Mouse (Mus musculus) liver, embryonic 11.5 days (tissue): ENCODE measurements around the gene Lnx2. TPM values are rescaled to one million over a fixed set of nuclear protein-coding genes. Genes with fewer than 3 reads are reported as not detected.

Experiments
- ATAC-seq: fragments of 200-750 bp; cut with Nextera tagmentation; replicated peaks from 2 replicates; pipeline ENCODE4 v1.8.0; 2017; ENCODE audit warnings: moderate number of reproducible peaks, mild to moderate bottlenecking, moderate TSS enrichment, moderate library complexity; ENCODE audit not compliant: low FRiP score
- DNase-seq: peaks from one replicate; pipeline ENCODE4 v3.0.0-alpha.2; 2017; ENCODE audit warnings: low spot score
- H3K27ac ChIP-seq: fragments of 300-500 bp; sonication (generic); 2 replicates; pipeline ENCODE4 v1.5.1; 2014; ENCODE audit warnings: mild to moderate bottlenecking, low read depth, low read length, control low read depth
- H3K27me3 ChIP-seq: fragments of 300-500 bp; sonication (generic); replicated peaks from 2 replicates; pipeline ENCODE4 v1.6.1; 2014; ENCODE audit warnings: low read length, mixed read lengths; ENCODE audit not compliant: control insufficient read depth, insufficient read depth
- H3K36me3 ChIP-seq: fragments of 300-500 bp; sonication (generic); 2 replicates; pipeline ENCODE4 v1.6.1; 2014; ENCODE audit warnings: mild to moderate bottlenecking, low read length, moderate library complexity, mixed read lengths; ENCODE audit not compliant: control insufficient read depth, insufficient read depth
- H3K4me1 ChIP-seq: fragments of 300-500 bp; sonication (generic); replicated peaks from 2 replicates; pipeline ENCODE4 v1.6.1; 2014; ENCODE audit warnings: low read length, mixed read lengths; ENCODE audit not compliant: control insufficient read depth, insufficient read depth
- H3K4me2 ChIP-seq: fragments of 300-500 bp; sonication (generic); 2 replicates; pipeline ENCODE4 v1.6.1; 2014; ENCODE audit warnings: mild to moderate bottlenecking, control low read depth, moderate library complexity
- H3K4me3 ChIP-seq: fragments of 300-500 bp; sonication (generic); 2 replicates; pipeline ENCODE4 v1.5.1; 2014; ENCODE audit warnings: low read depth, low read length, control low read depth
- H3K9ac ChIP-seq: fragments of 300-500 bp; sonication (generic); 2 replicates; pipeline ENCODE4 v1.6.1; 2014; ENCODE audit warnings: low read depth, low read length, control low read depth
- H3K9me3 ChIP-seq: fragments of 300-500 bp; sonication (generic); 2 replicates; pipeline ENCODE4 v1.6.1; 2016; ENCODE audit warnings: low read length, inconsistent platforms, mixed read lengths; ENCODE audit not compliant: control insufficient read depth
- WGBS: fragments of 180-500 bp; shearing (Covaris S2); extraction: QIAGEN DNeasy Blood & Tissue Kit; methylation state at CpG from one replicate; pipeline ENCODE4 v1.1.7; 2014; 5-methylcytosine and 5-hydroxymethylcytosine counted together
- polyA plus RNA-seq: library from polyadenylated mRNA; unstranded; fragments of >200 nt; fragmentation: Nextera tagmentation; extraction: Ambion mirVana; gene quantifications from 2 replicates; pipeline ENCODE4 v1.2.1, GENCODE M21; 2014

Lnx2 gene
- polyA plus RNA-seq, 1 experiment from 2014 or later = 13.3 TPM

GRCm38 (mm10) chr5:147086816-147087215 lies 10.4 kb upstream of the Lnx2 start:
- ATAC-seq (no peak), DNase-seq (no peak)
- H3K27ac ChIP-seq = no peak overlapping the region
- no peak overlapping the region for H3K9ac ChIP-seq
- H3K4me1 ChIP-seq = no peaks in the 10 kb centered on the region
- H3K4me3 ChIP-seq = no peak overlapping the region
- no peak overlapping the region for H3K4me2 ChIP-seq
- no peaks in the 10 kb centered on the region for H3K9me3 ChIP-seq
- H3K27me3 ChIP-seq = no peaks in the 10 kb centered on the region
- H3K36me3 ChIP-seq = peaks cover 8% of the 10 kb centered on the region; the same call in 1 of the 2 replicates
- WGBS = 84% methylated on average over 4 of the region's 4 CpGs

GRCm38 (mm10) chr5:147085201-147085894 lies 9.0 kb upstream of the Lnx2 start:
- H3K4me3 ChIP-seq = no peak overlapping the region
- ATAC-seq (no peak), DNase-seq (no peak)
- H3K4me1 ChIP-seq = no peaks in the 10 kb centered on the region
- no peak overlapping the region for H3K4me2 ChIP-seq
- no peak overlapping the region for H3K27ac ChIP-seq
- peaks cover 8% of the 10 kb centered on the region; the same call in 1 of the 2 replicates for H3K36me3 ChIP-seq
- WGBS = 90% methylated on average over 9 of the region's 9 CpGs
- no peaks in the 10 kb centered on the region for H3K27me3 ChIP-seq
- no peak overlapping the region for H3K9ac ChIP-seq
- no peaks in the 10 kb centered on the region for H3K9me3 ChIP-seq

- no peaks in the 10 kb centered on the region for H3K27me3 ChIP-seq
- WGBS = 56% methylated on average over 11 of the region's 11 CpGs
- H3K9ac ChIP-seq = peak overlapping the region; percentile 90
- DNase-seq = no peak
- peak overlapping the region; percentile 92 for H3K4me3 ChIP-seq
- no peaks in the 10 kb centered on the region for H3K9me3 ChIP-seq
- peak overlapping the region; percentile 86 for H3K4me2 ChIP-seq
- no peak for ATAC-seq
- no peak overlapping the region for H3K27ac ChIP-seq
- peaks cover 16% of the 10 kb centered on the region for H3K4me1 ChIP-seq
- H3K36me3 ChIP-seq = peaks cover 4% of the 10 kb centered on the region; the same call in 1 of the 2 replicates
These were observed 1.9 kb upstream of the Lnx2 start for GRCm38 (mm10) chr5:147078110-147078900.

- ATAC-seq (peak; percentile 71), DNase-seq (peak; percentile 94)
- Histone ChIP-seq H3K36me3 (peaks cover 4% of the 10 kb centered on the region; the same call in 1 of the 2 replicates), H3K27ac (peak overlapping the region; percentile 88), H3K4me2 (peak overlapping the region; percentile 86), H3K4me1 (peaks cover 16% of the 10 kb centered on the region), H3K9ac (peak overlapping the region; percentile 90), H3K27me3 (no peaks in the 10 kb centered on the region), H3K4me3 (peak overlapping the region; percentile 92), H3K9me3 (no peaks in the 10 kb centered on the region)
- WGBS = under 1% methylated on average over 57 of the region's 57 CpGs
These were observed 1.1 kb upstream of the Lnx2 start for GRCm38 (mm10) chr5:147077305-147078034.

- H3K27ac ChIP-seq = peak within 1 kb of the TSS; percentile 88
- H3K4me2 ChIP-seq = peak within 1 kb of the TSS; percentile 88
- ATAC-seq (peak; percentile 33; the same call in 1 of the 2 replicates), DNase-seq (no peak)
- H3K9ac ChIP-seq = peak within 1 kb of the TSS; percentile 90
- no peaks in the 10 kb centered on the region for H3K9me3 ChIP-seq
- H3K4me1 ChIP-seq = peaks cover 21% of the 10 kb centered on the region
- no peaks in the 10 kb centered on the region for H3K27me3 ChIP-seq
- WGBS = under 1% methylated on average over 16 of the region's 17 CpGs
- H3K36me3 ChIP-seq = peaks cover 4% of the 10 kb centered on the region; the same call in 1 of the 2 replicates
- peak within 1 kb of the TSS; percentile 92 for H3K4me3 ChIP-seq
These were observed 396 bp upstream of the Lnx2 start, which contains the start of gene Polr1d for GRCm38 (mm10) chr5:147076799-147077165. Gene Polr1d (plus strand): TSS chr5:147077050.

GRCm38 (mm10) chr5:147075103-147076025 lies 1.0 kb downstream of the Lnx2 start:
- no peak for ATAC-seq
- DNase-seq = no peak
- Histone ChIP-seq H3K4me3 (peak overlapping the region; percentile 92), H3K4me1 (peaks cover 29% of the 10 kb centered on the region), H3K9ac (peak overlapping the region; percentile 83), H3K9me3 (no peaks in the 10 kb centered on the region), H3K27me3 (no peaks in the 10 kb centered on the region), H3K27ac (peak overlapping the region; percentile 62; the same call in 1 of the 2 replicates), H3K4me2 (peak overlapping the region; percentile 88), H3K36me3 (peaks cover 4% of the 10 kb centered on the region; the same call in 1 of the 2 replicates)
- 18% methylated on average over 21 of the region's 21 CpGs for WGBS

- Histone ChIP-seq H3K27me3 (no peaks in the 10 kb centered on the region), H3K4me3 (no peak overlapping the region), H3K36me3 (no peaks in the 10 kb centered on the region), H3K27ac (no peak overlapping the region), H3K9ac (no peak overlapping the region), H3K4me2 (no peak overlapping the region), H3K4me1 (peaks cover 31% of the 10 kb centered on the region), H3K9me3 (no peaks in the 10 kb centered on the region)
- WGBS = 83% methylated on average over 6 of the region's 6 CpGs
- no peak for DNase-seq
- no peak for ATAC-seq
These were observed 2.6 kb downstream of the Lnx2 start for GRCm38 (mm10) chr5:147073805-147074204.
